Mouse (Mus musculus) layer of hippocampus, adult 9-10 months (tissue): ENCODE data around the gene Larp1b.
"Not testable (repeated sequence)": the region's sequence is repeated elsewhere in the genome, so short reads cannot be mapped to it uniquely, and the experiment has no call there.

Experiments
- DNase-seq: peaks from one replicate; pipeline ENCODE4 v3.0.0; 2022; ENCODE audit warnings: low spot score

Gene Larp1b

DNA sequence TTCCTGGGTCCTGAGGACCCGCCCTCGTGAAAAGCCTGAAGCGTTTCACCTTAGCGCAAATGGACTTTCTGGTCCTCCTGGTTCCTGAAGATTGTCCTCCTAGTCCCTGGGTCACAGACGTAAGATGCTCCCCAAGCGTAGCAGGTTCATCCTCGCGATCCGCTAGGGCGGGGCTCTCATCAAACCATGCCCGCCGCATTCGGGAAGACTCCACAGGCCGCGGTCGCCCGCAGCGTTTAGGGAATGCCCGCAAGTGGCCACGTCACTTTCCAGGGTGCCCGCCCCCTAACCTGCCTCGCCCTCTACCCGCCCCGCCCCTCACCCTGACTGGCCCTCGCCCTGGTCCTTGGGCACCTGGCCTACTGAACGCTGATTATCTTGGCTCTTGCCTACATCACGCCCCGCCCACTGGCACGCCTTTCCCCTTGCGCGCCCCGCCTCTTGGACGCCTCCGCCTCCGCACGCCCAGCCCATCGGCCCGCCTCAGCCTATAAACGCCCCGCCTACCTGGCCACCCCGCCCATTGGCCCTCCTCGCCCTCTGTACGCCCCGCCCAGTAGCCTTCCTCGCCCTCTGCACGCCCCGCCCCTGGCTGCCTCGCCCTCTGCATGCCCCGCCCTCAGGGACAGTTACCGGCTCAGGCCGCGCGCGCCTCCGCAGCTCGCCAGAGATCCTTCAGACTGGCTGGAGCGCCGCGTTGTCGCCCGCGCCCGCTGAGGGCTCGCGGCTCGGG is at the start of gene Larp1b:
Larp1b (plus strand) TSS at position 659 of the 733 bp plus-strand sequence.
- DNase-seq, result peak; percentile 95

DNA sequence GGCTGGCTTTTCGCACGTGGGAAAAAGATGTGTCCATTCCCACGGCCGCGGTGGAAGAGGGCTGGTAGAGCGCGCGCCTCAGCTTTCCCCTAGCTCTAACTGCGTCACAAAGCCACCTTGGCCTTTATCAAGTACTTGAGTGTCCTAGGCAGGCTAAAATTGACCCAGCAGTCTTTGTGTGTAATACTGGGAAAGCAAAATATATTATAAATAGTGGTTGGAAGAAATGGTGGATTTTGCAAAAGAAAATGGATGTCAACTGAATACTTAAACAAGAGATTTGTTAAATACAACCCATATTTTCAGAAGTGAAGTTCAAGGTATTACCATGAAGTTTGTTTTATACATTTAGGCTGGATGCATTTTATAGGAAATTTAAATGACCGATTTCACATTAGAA is 47.2 kb upstream of the Larp1b start, which contains the start of gene 1700034I23Rik:
1700034I23Rik (minus strand) TSS at position 101 of the 400 bp plus-strand sequence.
- not testable (repeated sequence) for DNase-seq

DNA sequence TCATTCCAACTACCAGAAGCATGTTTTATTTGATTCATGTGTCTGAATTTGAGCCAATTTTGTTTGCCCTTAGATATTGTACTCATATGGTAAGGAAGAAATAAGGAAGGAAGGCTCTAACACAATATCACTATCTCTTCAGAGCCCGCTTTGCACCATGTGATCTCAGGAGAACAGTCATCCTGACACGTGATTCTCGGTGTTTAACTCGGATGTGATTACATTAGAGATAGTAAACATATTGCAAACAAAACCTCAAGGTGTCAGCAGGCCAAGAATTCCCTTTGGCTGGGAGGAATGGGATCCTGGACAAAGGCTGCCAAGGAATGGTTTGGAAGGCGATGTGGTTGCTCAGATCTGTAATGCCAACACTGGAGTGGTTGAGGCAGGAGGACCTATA is 11.4 kb upstream of the Larp1b start:
- DNase-seq, result no peak

DNA sequence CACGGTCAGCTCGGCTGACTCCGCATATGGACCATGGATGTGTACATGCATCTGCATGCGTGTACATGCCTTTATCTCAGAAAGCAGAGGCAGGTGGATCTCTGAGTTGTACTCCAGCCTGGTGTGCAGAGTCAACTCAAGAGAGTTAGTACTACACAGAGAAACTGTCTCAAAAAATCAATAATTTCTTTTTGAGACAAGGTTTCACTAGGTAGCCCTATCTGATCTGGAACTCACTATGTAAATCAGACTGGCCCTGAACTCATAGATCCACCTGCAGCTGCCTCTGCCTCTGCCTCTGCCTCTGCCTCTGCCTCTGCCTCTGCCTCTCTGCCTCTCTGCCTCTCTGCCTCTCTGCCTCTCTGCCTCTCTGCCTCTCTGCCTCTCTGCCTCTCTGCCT is 11.0 kb upstream of the Larp1b start:
- DNase-seq, result no peak

DNA sequence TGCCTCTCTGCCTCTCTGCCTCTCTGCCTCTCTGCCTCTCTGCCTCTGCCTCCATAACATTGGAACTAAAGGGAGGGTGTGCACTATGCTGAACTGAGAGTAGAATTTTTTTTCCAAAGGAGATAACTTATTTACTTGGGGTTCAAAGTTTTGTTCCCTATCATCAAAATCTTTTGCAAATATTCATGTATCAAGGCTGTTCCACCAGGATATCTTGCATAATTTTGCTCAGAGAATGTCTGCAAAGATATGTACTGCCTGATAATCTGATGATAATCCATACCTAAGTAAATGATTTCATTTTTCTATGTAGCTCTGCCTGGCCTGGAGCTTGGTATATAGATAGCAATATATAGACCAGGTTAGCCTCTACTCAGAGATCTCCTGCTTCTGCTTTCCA is 10.6 kb upstream of the Larp1b start:
- no peak for DNase-seq

DNA sequence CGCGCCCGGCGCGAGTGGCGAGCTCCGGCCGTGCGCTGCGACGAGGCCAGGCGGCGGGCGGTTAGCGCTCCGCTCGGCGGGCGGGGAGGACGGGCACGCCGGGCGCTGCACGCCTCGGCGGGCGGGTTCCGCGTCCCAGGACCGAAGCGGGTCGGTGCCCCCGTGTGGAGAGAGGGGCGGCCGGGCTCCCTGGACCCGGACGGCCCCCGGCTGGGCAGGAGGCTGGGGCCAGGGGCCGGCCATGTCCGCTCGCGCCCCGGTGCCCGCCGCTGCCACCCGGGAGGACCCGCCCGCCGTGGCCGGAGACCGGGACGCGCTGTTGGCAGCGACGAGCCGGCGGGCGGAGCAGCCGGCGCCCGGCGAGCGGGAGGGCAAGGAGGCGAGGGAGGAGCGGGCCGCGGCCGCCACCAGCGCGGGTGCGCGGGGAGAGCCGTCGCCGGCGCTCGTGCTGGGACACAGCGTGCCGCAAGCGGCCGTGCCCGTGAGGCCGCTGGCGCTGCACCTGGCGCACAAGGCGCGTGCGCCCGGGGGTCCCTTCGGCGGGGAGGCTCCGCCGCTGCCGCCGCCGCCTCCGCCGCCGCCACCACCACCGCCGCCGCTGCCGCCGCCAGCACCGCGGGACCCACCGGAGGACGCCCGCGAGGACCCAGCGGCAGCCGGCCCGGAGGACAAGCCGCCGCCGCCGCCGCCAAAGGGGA is 424 bp downstream of the Larp1b start:
- DNase-seq, result no peak

DNA sequence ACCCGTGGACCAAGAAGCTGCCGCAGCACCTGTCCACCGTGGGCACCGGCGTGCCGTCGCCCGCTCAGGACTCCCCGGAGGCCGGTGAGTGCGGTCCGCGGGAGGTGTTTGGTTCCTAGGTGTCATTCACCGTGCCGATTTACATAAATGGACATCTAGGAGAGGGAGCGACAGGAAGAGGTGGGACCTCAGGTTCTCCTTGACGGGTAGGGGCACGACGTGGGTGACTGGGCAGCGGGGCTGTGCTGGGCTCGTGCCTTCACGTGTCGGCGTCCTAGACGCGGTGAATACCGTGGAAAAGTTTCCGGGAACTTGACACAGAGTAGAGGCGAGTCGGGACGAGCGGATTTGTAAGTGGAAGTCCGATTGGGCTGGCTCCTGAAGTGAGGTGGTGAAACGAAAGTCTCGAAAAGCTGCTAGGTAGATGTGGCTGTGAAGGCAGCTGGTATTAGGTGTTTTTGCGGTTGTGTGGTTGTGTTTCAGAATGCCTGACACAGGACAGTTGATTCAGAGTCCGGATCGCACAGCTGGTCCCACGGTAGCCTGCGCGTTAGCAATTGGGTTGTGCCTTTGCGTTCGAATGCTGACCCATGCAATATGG is 1.1 kb downstream of the Larp1b start:
- DNase-seq, result no peak

DNA sequence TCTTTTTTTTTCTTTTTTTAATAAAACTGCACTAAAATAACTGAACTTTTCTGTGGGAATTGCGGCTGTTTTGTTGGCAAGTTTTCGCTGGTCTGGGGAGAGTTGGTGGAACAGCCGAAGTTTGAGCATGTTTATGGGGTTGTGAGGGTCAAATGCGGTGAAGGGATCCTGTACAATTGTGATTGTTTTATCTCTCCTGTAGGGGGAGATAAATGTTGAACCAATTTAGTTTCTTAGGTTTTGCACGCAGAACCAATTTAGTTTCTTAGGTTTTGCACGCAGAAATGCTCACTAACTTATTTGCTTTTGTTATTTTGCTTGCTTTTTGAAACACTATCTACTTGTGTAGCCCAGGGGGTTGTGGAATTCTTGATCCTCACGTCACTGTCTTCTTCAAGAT is 1.7 kb downstream of the Larp1b start:
- DNase-seq, result no peak

DNA sequence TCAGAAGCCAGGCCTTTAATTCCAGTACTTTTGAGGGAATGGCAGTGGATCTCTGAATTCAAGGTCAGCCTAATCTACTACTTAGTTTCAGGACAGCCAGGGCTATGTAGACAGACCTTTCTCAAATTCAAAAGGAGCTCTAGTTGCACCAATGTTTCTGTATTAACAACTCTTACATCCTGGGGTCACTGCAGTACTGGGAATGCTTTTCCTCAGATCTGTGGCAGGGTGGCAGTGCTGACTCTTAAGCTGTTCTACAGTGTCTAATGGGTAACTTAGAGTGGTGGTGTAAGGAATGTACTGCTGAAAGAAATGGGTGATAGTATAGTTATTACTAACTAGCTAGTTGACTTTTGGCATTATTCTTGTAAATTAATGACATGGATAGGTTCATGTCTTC is 3.0 kb downstream of the Larp1b start:
- no peak for DNase-seq

DNA sequence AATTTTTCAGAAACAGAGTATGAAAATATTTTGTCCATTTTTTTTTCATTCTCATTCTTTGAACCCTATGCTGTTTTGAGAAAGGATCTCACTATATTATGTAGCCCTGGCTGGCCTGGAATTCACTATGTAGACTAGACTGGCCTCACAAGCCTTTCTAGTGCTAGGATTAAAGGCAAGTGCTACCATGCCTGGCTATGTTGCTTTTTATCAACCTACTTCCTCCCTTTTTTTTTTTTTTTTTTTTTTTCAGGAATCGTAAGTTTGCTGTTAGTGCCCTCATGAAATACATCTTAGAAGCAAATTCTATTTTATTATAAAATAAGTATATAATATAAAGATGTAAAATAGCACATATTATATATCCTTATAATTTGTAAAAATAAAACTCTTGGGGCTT is 5.2 kb downstream of the Larp1b start:
- no peak for DNase-seq

DNA sequence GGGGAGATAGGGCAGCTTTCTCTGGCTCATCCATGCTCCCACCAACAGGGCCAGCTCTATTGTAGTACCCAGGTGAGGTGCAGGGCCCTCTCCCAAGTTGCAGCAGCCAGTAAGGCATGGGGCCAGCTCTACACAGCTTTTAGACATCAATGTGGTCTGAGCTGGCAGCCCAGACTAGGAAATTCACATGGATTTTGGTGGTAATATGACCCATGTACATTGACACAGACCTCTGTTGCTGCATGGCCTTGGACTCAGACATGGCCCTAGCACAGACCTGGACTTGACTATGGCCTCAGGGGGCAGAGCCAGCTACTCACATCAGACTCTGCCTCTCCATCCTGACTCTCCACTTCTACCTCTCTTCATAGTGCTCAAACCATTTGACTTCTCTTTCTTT is 9.2 kb downstream of the Larp1b start:
- DNase-seq, result no peak

DNA sequence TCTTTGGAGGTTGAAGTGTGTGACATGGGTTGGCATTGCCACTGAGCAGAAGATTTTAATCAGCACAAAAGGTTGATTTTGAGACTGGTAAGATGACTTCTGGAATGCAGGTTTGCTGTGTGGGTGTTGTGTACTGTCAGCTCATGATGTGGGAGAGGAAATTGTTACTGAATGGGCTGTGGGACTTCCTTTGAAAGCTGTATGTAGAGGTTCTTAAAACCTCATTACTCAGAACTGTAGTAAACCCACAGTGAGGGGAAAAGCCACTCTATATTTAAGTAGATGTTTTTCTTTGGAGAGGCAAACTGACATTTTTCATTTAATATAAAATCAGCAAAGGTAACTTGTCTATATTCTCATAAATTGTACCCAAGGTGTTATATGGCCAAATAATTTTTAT is 31.1 kb downstream of the Larp1b start:
- DNase-seq, result no peak

DNA sequence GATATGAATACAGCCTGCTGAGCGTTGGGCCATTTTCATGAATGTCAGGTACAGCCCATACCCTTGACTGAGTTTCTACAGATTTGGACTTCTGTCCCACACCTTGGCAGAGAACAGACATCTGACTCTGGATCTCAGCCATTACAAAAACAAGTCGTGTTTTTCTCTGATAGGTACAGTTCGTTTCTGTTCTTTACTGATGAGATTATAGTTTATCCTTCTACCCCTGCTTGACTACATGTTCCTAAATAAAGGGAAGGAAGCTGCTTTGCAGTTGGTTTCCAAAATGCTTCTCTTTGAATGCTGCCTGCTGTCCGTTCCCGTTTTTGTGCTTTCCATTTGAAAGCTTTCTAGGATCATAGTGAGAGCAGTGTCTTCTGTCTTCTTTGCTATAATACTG is 37.9 kb downstream of the Larp1b start:
- no peak for DNase-seq

DNA sequence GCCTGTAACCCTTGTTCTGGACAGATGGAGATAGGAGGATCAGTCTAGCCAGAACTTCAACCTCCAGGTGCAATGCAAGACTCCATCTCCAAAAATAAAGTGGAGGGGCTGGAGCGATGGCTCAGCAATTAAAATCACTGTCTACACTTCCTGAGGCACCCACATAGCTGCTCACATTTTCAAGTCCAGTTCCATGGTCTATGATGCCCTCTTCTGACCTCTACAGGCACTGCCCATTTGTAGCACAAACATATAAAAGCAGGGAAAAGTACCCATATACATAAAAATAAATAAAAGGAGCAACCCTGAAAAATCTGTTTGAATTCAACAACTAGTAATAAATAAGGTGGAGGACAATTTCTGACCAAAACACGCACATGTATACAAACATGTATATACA is 39.1 kb downstream of the Larp1b start:
- no peak for DNase-seq

DNA sequence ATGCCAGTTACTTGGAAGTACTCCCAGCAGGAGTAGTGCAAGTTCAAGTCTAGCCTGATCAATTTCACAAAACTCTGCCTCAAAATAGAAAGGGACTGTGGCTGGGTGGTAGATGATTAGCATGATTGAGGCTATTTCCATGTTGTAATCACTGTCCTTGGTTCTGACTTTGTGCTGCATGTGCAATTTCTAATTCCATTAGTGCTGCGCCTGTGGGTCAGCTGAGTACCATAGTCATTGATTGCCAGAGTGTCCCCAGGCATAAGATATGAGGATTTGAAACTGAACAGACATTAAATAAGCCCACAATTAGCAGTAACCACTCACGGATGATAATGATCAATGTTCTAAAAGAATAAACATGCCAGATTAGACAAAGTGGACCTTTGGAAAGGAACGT is 41.9 kb downstream of the Larp1b start:
- DNase-seq, result no peak

DNA sequence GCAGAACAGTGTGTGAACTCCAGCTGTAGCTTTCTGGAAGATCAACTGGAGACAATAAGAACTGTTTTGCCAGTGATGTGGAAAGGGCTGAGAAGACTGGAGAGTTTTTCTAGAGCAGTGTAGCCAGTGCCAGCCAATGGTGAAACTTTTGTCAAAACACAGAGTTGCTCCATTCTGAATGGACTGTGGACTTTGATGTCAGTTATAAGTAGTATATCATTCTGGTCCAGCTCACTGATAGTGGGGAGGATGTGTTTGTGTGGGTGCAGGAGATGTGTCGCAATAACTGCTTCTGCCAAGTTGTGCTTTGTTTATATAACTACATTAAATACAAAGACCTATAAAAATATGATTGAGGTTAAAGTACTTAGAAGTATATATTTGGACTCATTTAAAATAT is 45.5 kb downstream of the Larp1b start:
- DNase-seq, result no peak

DNA sequence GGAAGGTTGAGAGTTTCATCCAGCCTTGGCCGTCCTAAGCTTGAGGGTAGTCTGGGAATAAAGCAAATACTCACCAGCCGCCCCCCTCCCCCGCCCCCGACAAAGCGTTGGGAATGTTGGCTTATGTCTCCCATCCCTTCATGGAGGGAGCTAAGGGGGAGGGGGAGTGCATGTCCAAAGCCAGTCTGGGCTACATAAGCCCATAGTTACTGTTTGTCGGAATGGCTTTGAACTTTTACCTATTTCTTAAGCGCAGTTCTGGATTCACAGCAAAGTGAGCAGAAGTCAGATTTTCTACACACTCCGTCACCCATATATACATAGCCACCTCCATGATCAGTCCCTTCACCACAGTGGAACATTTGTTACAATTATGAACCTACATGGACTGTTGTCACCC is 59.7 kb downstream of the Larp1b start:
- DNase-seq, result no peak

DNA sequence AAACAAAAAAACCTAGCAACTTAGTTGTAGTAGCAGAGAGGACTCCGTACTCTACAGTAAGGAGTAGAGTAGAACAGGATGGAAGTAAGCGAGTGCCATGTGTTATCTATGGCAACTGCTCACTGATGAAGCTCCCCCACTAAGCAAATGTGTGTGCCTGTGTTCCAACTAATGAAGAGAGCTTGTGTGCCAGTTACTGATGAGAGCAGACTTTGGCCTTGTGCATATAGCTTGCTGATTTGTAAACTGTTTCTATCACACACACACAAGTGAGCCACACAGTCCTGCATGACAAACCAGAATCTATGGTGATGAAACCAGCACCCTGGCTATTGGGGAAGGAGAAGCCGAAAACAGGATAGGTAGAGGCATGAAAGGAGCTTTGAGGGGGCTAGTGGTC is 60.4 kb downstream of the Larp1b start:
- DNase-seq, result peak; percentile 17

DNA sequence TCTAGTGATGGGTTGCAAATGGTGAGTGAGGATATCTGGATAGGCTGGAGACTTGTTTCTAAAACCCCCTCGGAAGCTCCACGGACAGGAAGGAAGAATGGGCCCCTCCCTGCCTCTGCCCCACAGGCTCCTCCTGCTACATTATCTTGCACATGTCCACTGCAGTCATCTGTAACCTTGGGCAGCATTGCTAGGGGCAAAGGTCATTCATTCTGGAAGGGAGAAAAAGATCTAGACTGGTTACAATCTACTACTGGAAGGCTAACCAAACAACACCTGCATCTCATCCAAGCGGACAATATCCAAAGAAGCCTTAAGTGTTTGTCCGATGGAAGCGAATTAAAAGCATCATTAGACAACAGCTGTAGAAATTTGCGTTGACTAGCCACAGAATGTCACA is 61.1 kb downstream of the Larp1b start:
- no peak for DNase-seq

DNA sequence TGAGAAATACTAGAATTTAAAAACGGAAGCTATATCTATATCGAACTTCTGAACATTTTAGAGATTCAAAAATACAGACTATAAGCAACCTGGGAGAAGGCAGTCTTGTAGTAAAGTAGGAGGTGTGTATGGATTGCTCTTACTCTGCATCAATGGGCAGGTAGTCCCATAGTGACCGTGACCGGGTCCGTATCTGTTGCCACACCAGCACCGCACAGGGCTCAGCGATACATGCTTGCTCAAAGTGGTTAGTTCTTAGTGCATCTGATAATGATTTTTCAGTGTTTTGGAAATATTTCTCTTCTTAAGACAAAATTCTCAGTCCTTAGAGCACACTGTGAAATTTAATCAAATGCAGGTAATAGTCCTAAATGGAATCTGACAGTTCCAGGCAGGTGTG is 62.8 kb downstream of the Larp1b start:
- no peak for DNase-seq

DNA sequence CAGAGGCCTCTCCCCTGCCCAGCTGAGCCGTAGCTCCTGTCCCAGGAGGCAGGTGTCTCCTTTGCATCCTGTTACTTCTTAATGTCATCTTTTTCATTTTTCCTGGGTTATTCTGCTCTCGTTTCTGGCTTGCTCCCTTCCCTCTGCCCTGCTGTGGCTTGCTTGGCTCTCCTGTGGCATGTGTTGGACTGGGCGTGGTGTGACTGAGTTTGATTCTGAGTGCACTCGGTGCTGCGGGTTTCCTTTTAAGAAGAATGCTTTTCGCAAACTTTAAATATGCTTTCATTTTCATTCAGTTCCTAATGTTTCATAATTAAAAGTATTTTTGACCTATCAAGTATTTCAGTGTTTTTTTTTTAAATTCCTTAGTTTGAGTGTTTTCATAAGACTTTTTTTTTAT is 65.3 kb downstream of the Larp1b start:
- DNase-seq, result no peak

DNA sequence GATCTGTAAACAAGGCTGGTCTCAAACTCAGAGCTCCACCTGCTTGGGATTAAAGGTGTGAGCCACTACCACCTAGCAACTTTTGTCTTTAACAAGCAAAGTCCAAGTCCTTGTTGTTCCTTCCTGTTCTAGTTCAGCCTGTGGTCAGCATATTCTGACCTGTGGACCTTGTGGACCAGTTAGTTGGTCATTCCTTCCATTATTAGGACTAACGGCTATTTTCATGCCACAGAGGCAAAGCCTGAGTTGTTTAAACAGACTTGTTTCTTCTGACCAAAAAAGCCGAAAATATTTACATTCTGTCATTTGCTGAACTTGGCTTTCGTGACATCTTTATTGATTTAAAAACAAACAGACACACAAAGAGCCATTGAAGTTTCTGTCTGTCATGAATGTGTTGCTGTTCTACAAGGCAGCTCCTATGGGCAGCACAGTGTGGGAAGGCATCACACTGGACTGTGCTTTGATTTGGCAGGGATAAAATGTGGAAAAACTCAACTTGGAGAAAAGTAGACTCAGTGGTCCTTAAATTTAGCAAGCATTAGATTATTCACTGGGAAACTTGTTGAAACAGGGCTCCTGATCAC is 68.5 kb downstream of the Larp1b start:
- DNase-seq, result no peak

DNA sequence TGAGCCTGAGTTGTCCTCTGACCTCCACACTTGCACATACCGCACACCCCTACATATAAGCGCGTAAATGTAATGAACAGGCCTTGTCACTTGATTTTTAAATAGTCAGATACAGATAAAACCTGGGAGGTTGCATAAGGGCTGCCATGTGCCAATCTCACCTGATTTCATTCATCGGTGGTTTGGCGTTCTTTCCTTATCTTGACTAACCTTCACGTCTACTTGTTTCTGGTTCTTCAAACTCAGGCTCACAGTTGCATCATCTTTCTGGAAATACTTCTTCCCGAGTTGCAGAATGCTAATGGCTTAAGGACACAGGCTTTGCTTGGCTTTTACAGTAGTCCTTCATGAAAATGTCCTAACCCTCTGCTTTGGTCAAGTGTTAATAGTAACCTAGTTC is 71.1 kb downstream of the Larp1b start:
- no peak for DNase-seq
